Mouse (Mus musculus) midbrain, embryonic 16.5 days (tissue): ENCODE data around the gene Cwc27. TPM values are rescaled to one million over a fixed set of nuclear protein-coding genes. Genes with fewer than 3 reads are reported as not detected.

Experiments used
- ATAC-seq: fragments of 200-750 bp; cut with Nextera tagmentation; 2 replicates; pipeline ENCODE4 v1.8.0; 2017; ENCODE audit warnings: moderate TSS enrichment
- H3K27ac ChIP-seq: fragments of 300-500 bp; sonication (generic); 2 replicates; pipeline ENCODE4 v1.5.1; 2014; ENCODE audit warnings: mild to moderate bottlenecking, low read length, mixed read lengths
- H3K27me3 ChIP-seq: fragments of 300-500 bp; sonication (generic); 2 replicates; pipeline ENCODE4 v1.6.1; 2014; ENCODE audit warnings: low read depth, low read length, mixed read lengths; ENCODE audit not compliant: control insufficient read depth, insufficient read depth
- H3K36me3 ChIP-seq: fragments of 300-500 bp; sonication (generic); 2 replicates; pipeline ENCODE4 v1.6.1; 2014; ENCODE audit warnings: mild to moderate bottlenecking, low read length, moderate library complexity, mixed read lengths; ENCODE audit not compliant: control insufficient read depth, insufficient read depth
- H3K4me1 ChIP-seq: fragments of 300-500 bp; sonication (generic); 2 replicates; pipeline ENCODE4 v1.6.1; 2014; ENCODE audit warnings: mild to moderate bottlenecking, low read length, mixed read lengths; ENCODE audit not compliant: control insufficient read depth, insufficient read depth
- H3K4me2 ChIP-seq: fragments of 300-500 bp; sonication (generic); 2 replicates; pipeline ENCODE4 v1.6.1; 2014; ENCODE audit warnings: mild to moderate bottlenecking, low read length, mixed read lengths
- H3K4me3 ChIP-seq: fragments of 300-500 bp; sonication (generic); 2 replicates; pipeline ENCODE4 v1.5.1; 2014; ENCODE audit warnings: low read depth, mild to moderate bottlenecking, low read length, moderate library complexity, mixed read lengths
- H3K9ac ChIP-seq: fragments of 300-500 bp; sonication (generic); 2 replicates; pipeline ENCODE4 v1.6.1; 2014; ENCODE audit warnings: low read depth, low read length, mixed read lengths
- H3K9me3 ChIP-seq: fragments of 300-500 bp; sonication (generic); replicated peaks from 2 replicates; pipeline ENCODE4 v1.6.1; 2014; ENCODE audit warnings: mild to moderate bottlenecking, low read length, mixed read lengths; ENCODE audit not compliant: control insufficient read depth, poor library complexity, severe bottlenecking
- WGBS: fragments of 180-500 bp; shearing (Covaris S2); extraction: QIAGEN DNeasy Blood & Tissue Kit; methylation state at CpG from one replicate; pipeline ENCODE4 v1.1.7; 2014; 5-methylcytosine and 5-hydroxymethylcytosine counted together
- polyA plus RNA-seq: library from polyadenylated mRNA; unstranded; fragments of >200 nt; fragmentation: Nextera tagmentation; extraction: Ambion mirVana; gene quantifications from 2 replicates; pipeline ENCODE4 v1.2.1, GENCODE M21; 2015

The Cwc27 gene
- polyA plus RNA-seq: 23.7 and 27.7 TPM in 2 replicates

GRCm38 (mm10) chr13:104816635-104817571 is at the start of gene Cwc27:
Cwc27 (minus strand) TSS chr13:104817142.
- no peaks in the 10 kb centered on the region for H3K36me3 ChIP-seq
- ATAC-seq: peak; percentile 97
- WGBS: under 1% methylated on average over 50 of the region's 50 CpGs
- peak within 1 kb of the TSS; percentile 71 for H3K4me2 ChIP-seq
- H3K9ac ChIP-seq: peak within 1 kb of the TSS; percentile 84
- H3K4me1 ChIP-seq: peaks cover 22% of the 10 kb centered on the region
- H3K27me3 ChIP-seq: no peaks in the 10 kb centered on the region
- no peaks in the 10 kb centered on the region for H3K9me3 ChIP-seq
- H3K4me3 ChIP-seq: peak within 1 kb of the TSS; percentile 78
- H3K27ac ChIP-seq: peak within 1 kb of the TSS; percentile 87

- ATAC-seq: no peak
- no peaks in the 10 kb centered on the region for H3K9me3 ChIP-seq
- H3K4me2 ChIP-seq: no peak overlapping the region
- no peaks in the 10 kb centered on the region for H3K36me3 ChIP-seq
- no peak overlapping the region for H3K4me3 ChIP-seq
- WGBS: 74% methylated on average over 5 of the region's 5 CpGs
- H3K27me3 ChIP-seq: peaks cover 3% of the 10 kb centered on the region
- H3K9ac ChIP-seq: no peak overlapping the region
- 0 out of 2 replicates have a peak, but pooled peaks cover 4% of the 10 kb centered on the region for H3K4me1 ChIP-seq
- H3K27ac ChIP-seq: no peak overlapping the region
These were observed 49.8 kb upstream of the Cwc27 start for GRCm38 (mm10) chr13:104866726-104867125.

- H3K27ac ChIP-seq: no peak within 1 kb of the TSS
- H3K4me1 ChIP-seq: 0 out of 2 replicates have a peak, but pooled peaks cover 4% of the 10 kb centered on the region
- 4% methylated on average over 37 of the region's 38 CpGs for WGBS
- peak within 1 kb of the TSS; percentile 71 for H3K9ac ChIP-seq
- H3K36me3 ChIP-seq: no peaks in the 10 kb centered on the region
- H3K4me3 ChIP-seq: peak within 1 kb of the TSS; percentile 54
- peak within 1 kb of the TSS; percentile 99 for H3K4me2 ChIP-seq
- no peaks in the 10 kb centered on the region; the same call in 1 of the 2 replicates for H3K9me3 ChIP-seq
- ATAC-seq: peak; percentile 92
- H3K27me3 ChIP-seq: peaks cover 3% of the 10 kb centered on the region
These were observed 46.4 kb upstream of the Cwc27 start, which contains the start of gene Shisal2b for GRCm38 (mm10) chr13:104863127-104863979. Shisal2b (minus strand) TSS chr13:104863893.

- peak; percentile 56; the same call in 1 of the 2 replicates for ATAC-seq
- H3K4me1 ChIP-seq: no peaks in the 10 kb centered on the region
- H3K27ac ChIP-seq: no peak overlapping the region
- no peaks in the 10 kb centered on the region for H3K36me3 ChIP-seq
- H3K9me3 ChIP-seq: no peaks in the 10 kb centered on the region
- no peak overlapping the region for H3K4me3 ChIP-seq
- no peak overlapping the region for H3K4me2 ChIP-seq
- 73% methylated on average over 2 of the region's 2 CpGs for WGBS
- no peaks in the 10 kb centered on the region for H3K27me3 ChIP-seq
- no peak overlapping the region for H3K9ac ChIP-seq
These were observed 36.7 kb upstream of the Cwc27 start for GRCm38 (mm10) chr13:104853645-104854044.

- H3K9ac ChIP-seq: no peak overlapping the region
- H3K27me3 ChIP-seq: no peaks in the 10 kb centered on the region
- 88% methylated on average over 9 of the region's 13 CpGs for WGBS
- H3K36me3 ChIP-seq: no peaks in the 10 kb centered on the region
- no peaks in the 10 kb centered on the region for H3K9me3 ChIP-seq
- H3K4me2 ChIP-seq: no peak overlapping the region
- no peak for ATAC-seq
- H3K4me3 ChIP-seq: no peak overlapping the region
- H3K4me1 ChIP-seq: no peaks in the 10 kb centered on the region
- no peak overlapping the region for H3K27ac ChIP-seq
These were observed 26.6 kb upstream of the Cwc27 start for GRCm38 (mm10) chr13:104843295-104844089.

- Histone ChIP-seq H3K4me1 (no peaks in the 10 kb centered on the region), H3K9ac (no peak overlapping the region), H3K36me3 (peaks cover 2% of the 10 kb centered on the region; the same call in 1 of the 2 replicates), H3K4me3 (no peak overlapping the region), H3K27me3 (no peaks in the 10 kb centered on the region), H3K9me3 (no peaks in the 10 kb centered on the region), H3K4me2 (no peak overlapping the region), H3K27ac (no peak overlapping the region)
- ATAC-seq: no peak
- 87% methylated on average over 4 of the region's 4 CpGs for WGBS
These were observed 25.0 kb upstream of the Cwc27 start for GRCm38 (mm10) chr13:104841937-104842336.

- 81% methylated on average over 7 of the region's 7 CpGs for WGBS
These were observed 20.7 kb upstream of the Cwc27 start for GRCm38 (mm10) chr13:104837628-104838027.

GRCm38 (mm10) chr13:104832811-104833210 is 15.9 kb upstream of the Cwc27 start:
- no peaks in the 10 kb centered on the region for H3K27me3 ChIP-seq
- H3K9ac ChIP-seq: no peak overlapping the region
- H3K27ac ChIP-seq: no peak overlapping the region
- no peaks in the 10 kb centered on the region for H3K9me3 ChIP-seq
- WGBS: 97% methylated on average over 13 of the region's 13 CpGs
- no peak for ATAC-seq
- peaks cover 22% of the 10 kb centered on the region for H3K36me3 ChIP-seq
- H3K4me3 ChIP-seq: no peak overlapping the region
- no peaks in the 10 kb centered on the region for H3K4me1 ChIP-seq
- H3K4me2 ChIP-seq: no peak overlapping the region

More at GRCm38 (mm10) chr13:104837628-104838027, 20.7 kb upstream of the Cwc27 start:
- Histone ChIP-seq H3K4me1 (no peaks in the 10 kb centered on the region), H3K27me3 (no peaks in the 10 kb centered on the region), H3K4me2 (no peak overlapping the region), H3K9me3 (no peaks in the 10 kb centered on the region), H3K27ac (no peak overlapping the region), H3K4me3 (no peak overlapping the region), H3K36me3 (peaks cover 13% of the 10 kb centered on the region), H3K9ac (no peak overlapping the region)
- no peak for ATAC-seq
